Mouse (Mus musculus) G1E (cell line): ENCODE results near the gene Arl15.

ENCODE experiments used
- CTCF ChIP-seq: IDR thresholded peaks from 2 replicates; pipeline ENCODE4 v1.5.1; 2012; ENCODE audit warnings: low read depth, low read length, inconsistent platforms, mixed read lengths
- GATA1 ChIP-seq: IDR thresholded peaks from 2 replicates; pipeline ENCODE4 v1.6.1; 2012; ENCODE audit warnings: borderline replicate concordance, low read length, inconsistent platforms, mixed read lengths

DNA sequence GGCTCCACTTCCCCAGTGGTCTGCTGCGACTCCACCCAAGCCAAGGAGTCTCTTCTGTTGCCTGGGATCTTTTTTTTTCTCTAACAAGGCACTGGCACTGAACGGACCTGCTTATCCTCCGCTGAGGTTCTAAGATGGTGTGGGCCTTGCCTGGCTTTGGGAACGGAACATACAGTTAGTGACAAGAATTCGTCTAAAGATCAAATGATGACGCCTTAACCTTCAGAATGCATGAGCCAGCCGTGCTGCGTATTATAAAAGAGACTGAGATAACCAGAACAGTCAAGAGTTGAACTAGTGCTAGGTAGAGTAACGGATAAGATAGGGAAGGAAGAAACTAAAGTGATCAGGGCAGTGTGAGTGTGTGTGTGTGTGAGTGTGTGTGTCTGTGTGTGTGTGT is 66.9 kb downstream of the Arl15 start:
- TF ChIP-seq CTCF (no peak), GATA1 (no peak)
